Mouse (Mus musculus) cortical plate, adult 2 months (tissue): Measurements from ENCODE around the gene Cacna2d2.

Experiments
- CTCF ChIP-seq: fragments of 200-500 bp; IDR thresholded peaks from 2 replicates; pipeline ENCODE4 v1.5.1; 2011; ENCODE audit warnings: mild to moderate bottlenecking, control low read depth, low read length; ENCODE audit not compliant: insufficient read depth; ENCODE audit errors: extremely low read depth
- POLR2A ChIP-seq: fragments of 200-500 bp; IDR thresholded peaks from 2 replicates; pipeline ENCODE4 v1.6.1; 2011; ENCODE audit warnings: mild to moderate bottlenecking, low read length, control low read depth; ENCODE audit not compliant: insufficient read depth; ENCODE audit errors: extremely low read depth

GRCm38 (mm10) chr9:107469213-107469795, 69.9 kb downstream of the Cacna2d2 start:
- TF ChIP-seq POLR2A = no peak
- TF ChIP-seq CTCF = no peak
